Mouse (Mus musculus) cerebellum, adult 2 months (tissue): ENCODE measurements at regions not wholly inside any gene's neighbourhood (a gene's known extent, or its start where the extent isn't known, plus 50 kb on each side); places are given as distances from the start of the nearest gene placed in this dataset.

ENCODE experiments used
- DNase-seq, 2 experiments: peaks; one replicate each; pipeline ENCODE4 v3.0.0; 2021
- H3K27ac ChIP-seq: fragments of 200-500 bp; 2 replicates; pipeline ENCODE4 v1.5.1; 2012; ENCODE audit warnings: low read length, control low read depth, inconsistent platforms; ENCODE audit not compliant: insufficient read depth
- H3K27me3 ChIP-seq: fragments of 200-500 bp; 2 replicates; pipeline ENCODE4 v1.6.1; 2012; ENCODE audit warnings: inconsistent platforms, mild to moderate bottlenecking, low read length, moderate library complexity; ENCODE audit not compliant: control insufficient read depth, insufficient read depth
- H3K4me1 ChIP-seq: fragments of 200-500 bp; 2 replicates; pipeline ENCODE4 v1.6.1; 2011; ENCODE audit warnings: low read length; ENCODE audit not compliant: control insufficient read depth, insufficient read depth
- H3K4me3 ChIP-seq: fragments of 200-500 bp; replicated peaks from 2 replicates; pipeline ENCODE3; 2011; ENCODE audit warnings: mild to moderate bottlenecking, low read depth, low read length, control low read depth; ENCODE audit not compliant: insufficient read depth
- CTCF ChIP-seq: fragments of 200-500 bp; IDR thresholded peaks from 2 replicates; pipeline ENCODE4 v1.5.1; 2011; ENCODE audit warnings: low read depth, mild to moderate bottlenecking, control low read depth, low read length, moderate library complexity, borderline replicate concordance; ENCODE audit not compliant: insufficient read depth
- POLR2A ChIP-seq: fragments of 200-500 bp; IDR thresholded peaks from 2 replicates; pipeline ENCODE4 v1.6.1; 2011; ENCODE audit warnings: low read length, control low read depth, borderline replicate concordance; ENCODE audit not compliant: insufficient read depth
- WGBS: fragments of 180-500 bp; shearing (Covaris S2); methylation state at CpG from one replicate; pipeline ENCODE4 v1.1.7; 2018; 5-methylcytosine and 5-hydroxymethylcytosine counted together

DNA sequence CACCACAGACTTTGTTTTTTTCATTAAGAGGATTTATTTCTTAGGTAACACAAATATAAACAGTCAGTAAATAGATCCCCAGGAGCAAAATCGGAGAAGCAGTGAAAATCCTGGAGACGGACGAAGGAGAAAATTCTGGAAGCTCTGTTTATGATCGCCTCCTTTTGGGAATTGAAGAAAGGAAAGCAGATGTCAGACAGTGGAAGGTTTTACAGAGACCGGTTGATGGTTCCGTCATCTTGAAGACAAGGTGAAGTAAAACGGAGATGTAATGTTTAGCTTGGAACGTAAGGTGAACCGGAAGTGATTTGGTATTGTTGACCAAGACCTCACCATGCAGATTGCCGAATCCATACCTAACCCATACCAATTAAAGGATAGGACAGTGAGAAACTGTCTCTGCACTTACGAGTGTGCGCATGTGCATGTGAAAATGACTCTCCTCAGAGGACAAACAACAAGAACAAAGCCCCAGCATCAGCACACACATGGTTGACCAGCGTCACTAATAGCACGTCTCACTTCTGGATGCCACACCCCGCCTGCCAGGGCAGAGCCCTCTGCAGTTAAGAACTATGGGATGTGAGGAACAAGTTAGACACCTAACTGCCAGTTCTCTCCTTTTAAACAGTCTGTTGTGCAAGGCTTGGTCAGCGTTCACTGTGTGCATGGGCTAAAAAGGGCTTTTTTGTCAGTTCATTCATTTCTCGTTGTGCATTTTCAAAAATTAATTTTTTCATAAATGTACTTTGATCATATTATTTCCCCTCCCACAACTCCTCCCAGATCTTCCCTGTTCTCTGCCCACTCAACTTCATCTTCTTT is 62.4 kb upstream of the Cpsf6 start:
- DNase-seq: no peak
- WGBS: 86% methylated on average over 17 of the region's 17 CpGs

DNA sequence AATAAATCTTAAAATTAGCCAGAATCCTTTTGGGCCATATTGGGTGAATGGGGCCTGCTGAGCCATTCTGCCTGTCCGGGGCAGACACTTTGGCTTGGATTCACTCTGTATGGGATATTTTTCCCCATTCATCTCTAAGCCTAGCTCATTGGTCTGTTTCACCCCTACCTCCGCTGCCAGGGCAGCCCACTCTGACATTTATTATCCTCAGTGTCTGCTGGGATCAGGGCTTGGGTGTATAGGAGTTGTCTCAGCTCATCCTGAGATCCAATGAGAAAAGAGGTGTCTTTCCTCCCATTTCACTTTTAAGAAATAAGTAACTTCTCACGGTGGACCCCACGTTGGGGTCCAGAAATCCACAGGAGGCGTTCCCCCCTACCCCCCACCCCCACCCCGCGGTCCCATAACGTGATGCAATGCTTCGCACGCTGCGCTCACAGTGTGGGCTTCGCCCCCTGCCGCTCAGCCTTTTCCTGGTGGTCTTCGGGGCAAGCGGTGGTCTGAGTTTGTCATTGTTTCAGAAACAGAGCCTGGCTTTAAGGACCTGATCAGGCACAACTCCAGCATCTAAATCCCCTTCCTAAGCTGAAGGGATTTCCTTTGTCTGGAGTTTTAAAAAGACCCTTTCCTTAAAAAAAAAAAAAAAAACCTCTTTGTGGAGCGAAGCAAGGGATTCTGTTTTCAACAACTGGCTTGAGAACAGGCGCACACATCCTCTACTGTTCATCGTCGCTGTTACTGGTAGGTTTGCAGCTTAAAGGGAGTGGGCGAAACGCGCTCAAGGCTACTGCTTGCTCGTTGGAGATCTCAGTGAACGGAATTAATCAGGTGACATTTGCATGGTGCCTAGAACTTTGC is 61.5 kb upstream of the Cpsf6 start:
- no peaks in the 10 kb centered on the region for H3K4me1 ChIP-seq
- no peak overlapping the region for H3K27ac ChIP-seq
- DNase-seq: no peak
- 22% methylated on average over 24 of the region's 24 CpGs for WGBS
- no peak overlapping the region for H3K4me3 ChIP-seq
- no peak for TF ChIP-seq POLR2A
- TF ChIP-seq CTCF: no peak
- H3K27me3 ChIP-seq: no peaks in the 10 kb centered on the region

More for the DNA sequence above, 62.4 kb upstream of the Cpsf6 start:
- no peak overlapping the region for H3K4me3 ChIP-seq
- H3K27me3 ChIP-seq: no peaks in the 10 kb centered on the region
- H3K27ac ChIP-seq: no peak overlapping the region
- no peaks in the 10 kb centered on the region for H3K4me1 ChIP-seq
- TF ChIP-seq CTCF (no peak), POLR2A (no peak)

- Histone ChIP-seq H3K27ac (no peak overlapping the region), H3K4me1 (no peaks in the 10 kb centered on the region), H3K4me3 (no peak overlapping the region), H3K27me3 (no peaks in the 10 kb centered on the region)
- WGBS: 88% methylated on average over 9 of the region's 9 CpGs
- TF ChIP-seq POLR2A: no peak
- TF ChIP-seq CTCF: no peak
- no peak for DNase-seq
These were observed 60.6 kb upstream of the Cpsf6 start for GRCm38 (mm10) chr10:117440225-117440976.

DNA sequence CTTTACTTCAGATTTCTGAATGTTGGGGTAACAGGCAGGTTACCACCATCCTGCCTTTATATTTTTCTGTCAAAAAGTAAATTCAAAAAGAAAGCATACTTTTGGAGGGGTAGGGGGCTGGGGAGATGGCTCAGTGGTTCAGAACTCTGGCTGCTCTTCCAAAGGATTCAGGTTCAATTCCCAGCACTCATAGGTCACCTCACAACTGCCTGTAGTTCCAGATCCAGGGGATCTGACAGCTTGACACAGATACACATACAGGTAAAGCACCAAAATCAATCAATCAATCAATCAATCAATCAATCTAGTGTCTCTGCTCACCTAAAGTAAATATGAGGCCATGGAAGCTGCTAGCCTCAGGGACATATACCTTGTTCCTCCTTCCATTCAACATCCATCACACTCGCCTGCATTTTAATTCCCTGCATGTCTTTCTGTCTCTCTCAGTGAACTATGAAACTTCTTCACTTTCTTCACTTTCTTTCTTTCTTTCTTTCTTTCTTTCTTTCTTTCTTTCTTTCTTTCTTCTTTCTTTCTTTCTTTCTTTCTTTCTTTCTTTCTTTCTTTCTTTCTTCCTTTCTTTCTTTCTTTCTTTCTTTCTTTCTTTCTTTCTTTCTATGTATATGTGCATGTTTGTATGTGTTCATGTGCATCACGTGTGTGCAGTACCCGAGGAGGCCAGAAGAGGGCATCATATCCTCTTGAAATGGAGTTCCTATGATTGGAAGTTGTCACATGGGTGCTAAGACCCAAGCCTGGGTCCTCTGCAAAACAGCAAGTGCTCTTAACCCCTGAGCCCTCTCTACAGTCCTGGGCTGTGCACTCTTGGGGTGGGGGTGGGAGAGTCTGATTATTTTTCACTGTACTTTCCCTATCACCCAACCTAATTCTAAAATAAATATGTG is 59.6 kb upstream of the Cpsf6 start:
- H3K27me3 ChIP-seq: no peaks in the 10 kb centered on the region
- no peak for DNase-seq
- H3K4me3 ChIP-seq: no peak overlapping the region
- TF ChIP-seq CTCF: no peak
- no peaks in the 10 kb centered on the region for H3K4me1 ChIP-seq
- H3K27ac ChIP-seq: no peak overlapping the region
- 94% methylated on average over 3 of the region's 3 CpGs for WGBS

DNA sequence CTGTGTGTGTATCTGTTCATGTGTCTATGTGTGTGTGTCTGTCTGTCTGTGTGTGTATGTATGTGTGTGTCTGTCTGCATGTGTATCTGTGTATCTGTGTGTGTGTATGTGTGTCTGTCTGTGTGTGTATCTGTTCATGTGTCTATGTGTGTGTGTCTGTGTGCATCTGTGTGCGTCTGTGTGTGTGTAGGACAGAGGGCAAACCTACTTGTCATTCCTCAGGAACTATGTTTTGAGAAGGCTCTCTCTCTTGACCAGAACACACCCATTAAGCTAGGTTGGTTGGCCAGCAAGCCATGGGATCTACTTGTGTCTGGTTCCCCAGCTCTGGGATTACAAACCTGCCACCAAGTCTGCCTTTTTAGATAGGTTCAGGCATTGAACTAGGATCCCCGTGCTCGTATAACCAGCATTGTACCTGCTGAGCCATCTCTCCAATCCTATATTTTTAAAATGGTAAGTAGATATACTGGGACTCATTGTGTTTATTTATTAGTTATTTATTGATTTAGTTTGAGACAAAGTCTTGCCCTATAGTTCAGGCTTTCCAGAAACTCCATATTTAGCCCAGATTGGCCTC is 58.9 kb upstream of the Cpsf6 start:
- WGBS: 98% methylated on average over 3 of the region's 3 CpGs
- no peaks in the 10 kb centered on the region for H3K4me1 ChIP-seq
- H3K27me3 ChIP-seq: no peaks in the 10 kb centered on the region
- no peak for TF ChIP-seq POLR2A
- TF ChIP-seq CTCF: no peak
- H3K4me3 ChIP-seq: no peak overlapping the region
- no peak overlapping the region for H3K27ac ChIP-seq
- DNase-seq: no peak

GRCm38 (mm10) chr10:117437970-117438369 is 58.2 kb upstream of the Cpsf6 start:
- WGBS: 95% methylated on average over 2 of the region's 2 CpGs
- DNase-seq: no peak
- Histone ChIP-seq H3K4me1 (no peaks in the 10 kb centered on the region), H3K27ac (no peak overlapping the region), H3K4me3 (no peak overlapping the region), H3K27me3 (no peaks in the 10 kb centered on the region)
- no peak for TF ChIP-seq POLR2A
